Mouse (Mus musculus) embryonic fibroblast, embryonic 13.5 days (primary cell): Measurements from ENCODE around the gene Kcnj8.

Source experiments
- CTCF ChIP-seq: IDR thresholded peaks from 2 replicates; pipeline ENCODE4 v1.5.1; 2011; ENCODE audit warnings: mild to moderate bottlenecking, control low read depth, low read length, moderate library complexity, borderline replicate concordance; ENCODE audit not compliant: insufficient read depth
- POLR2A ChIP-seq: IDR thresholded peaks from 2 replicates; pipeline ENCODE4 v1.6.1; 2011; ENCODE audit warnings: low read depth, mild to moderate bottlenecking, control low read depth, low read length, moderate library complexity

GRCm38 (mm10) chr6:142616659-142617058 lies 45.2 kb upstream of the Kcnj8 start:
- no peak for TF ChIP-seq POLR2A
- TF ChIP-seq CTCF, result no peak
